Mouse (Mus musculus) WW6 (cell line): ENCODE measurements around the gene Mon1a.
A peak's percentile ranks its signal among the peaks of the same experiment; 100 is the strongest.

Source experiments
- DNase-seq: peaks from one replicate; pipeline ENCODE4 v3.0.0-alpha.2; 2013; ENCODE audit warnings: low read depth, low spot score

Gene Mon1a

DNA sequence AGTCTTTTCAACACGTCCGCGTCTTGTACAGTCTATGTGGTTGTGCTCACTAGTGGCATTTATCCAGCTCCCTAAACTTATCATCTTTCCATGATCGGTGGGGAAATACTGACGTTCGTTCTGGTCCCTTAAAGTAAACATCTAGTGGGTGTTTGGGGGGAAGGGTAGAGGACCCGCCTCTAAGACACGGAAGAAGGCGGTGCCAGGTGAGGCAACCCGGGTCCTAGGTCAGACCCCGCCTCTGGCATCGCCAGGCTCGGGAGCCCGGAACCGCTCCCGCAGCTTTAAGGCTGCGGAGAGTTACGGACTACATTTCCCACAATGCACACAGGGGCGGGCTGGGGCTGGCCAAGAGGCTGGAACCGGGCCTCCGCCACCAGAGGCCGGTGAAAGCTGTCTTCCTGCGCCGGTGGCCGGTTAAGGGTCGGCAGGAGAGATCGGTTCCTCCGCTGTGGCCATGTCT is at the start of gene Mon1a:
Mon1a (plus strand) TSS at position 348 of the 463 bp plus-strand sequence.
- DNase-seq, result no peak

DNA sequence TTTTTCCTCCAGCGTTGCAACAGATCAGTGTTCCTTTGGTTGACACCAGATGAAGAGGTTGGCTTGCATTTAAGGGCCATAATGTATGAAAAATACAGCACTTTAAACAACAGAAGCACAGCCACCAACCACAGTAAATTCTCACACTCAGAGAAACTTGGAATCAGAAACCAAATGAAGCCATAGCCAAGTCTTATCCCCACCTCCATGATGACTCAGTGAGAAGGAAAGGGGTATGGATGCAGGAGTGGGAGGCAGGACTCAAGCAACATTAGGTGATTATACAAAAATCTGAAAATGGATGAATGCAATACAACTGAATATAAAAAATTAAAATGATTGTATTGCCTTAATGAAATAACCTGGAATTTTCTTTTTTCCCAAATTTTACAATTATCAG is 49.1 kb upstream of the Mon1a start:
- no peak for DNase-seq

DNA sequence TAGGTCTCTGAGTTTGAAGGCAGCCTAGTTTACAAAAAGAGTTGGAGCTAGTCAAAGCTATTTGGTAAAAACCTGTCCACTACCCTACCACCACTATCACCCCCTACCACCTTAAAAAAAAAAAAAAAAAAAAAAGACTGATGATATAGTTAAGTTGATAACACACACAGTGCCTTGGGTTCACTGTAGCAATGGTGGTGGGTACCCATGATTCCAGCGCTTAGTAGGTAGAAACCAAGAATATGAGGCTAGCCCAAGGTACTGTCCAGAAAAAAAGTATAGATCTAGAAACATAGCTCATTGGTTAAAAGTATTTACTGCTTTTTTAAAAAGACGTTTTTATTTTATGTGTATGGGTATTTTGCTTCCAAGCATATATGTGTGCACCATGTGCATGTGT is 45.2 kb upstream of the Mon1a start:
- DNase-seq, result no peak

DNA sequence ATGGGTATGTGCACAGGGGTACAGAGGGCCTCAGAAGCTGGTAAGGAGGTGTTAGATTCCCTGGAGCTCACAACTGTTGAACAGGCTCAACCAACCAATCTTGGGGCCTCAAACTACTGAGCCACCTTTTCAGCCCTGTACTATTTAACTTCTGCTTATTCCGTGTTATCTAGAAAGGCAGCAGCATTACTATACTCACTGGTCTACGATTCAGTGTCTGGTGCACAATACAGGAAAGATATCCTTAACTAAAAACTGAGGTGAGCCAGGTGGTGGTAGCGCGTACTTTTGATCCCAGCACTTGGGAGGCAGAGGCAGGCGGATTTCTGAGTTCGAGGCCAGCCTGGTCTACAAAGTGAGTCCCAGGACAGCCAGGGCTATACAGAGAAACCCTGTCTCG is 39.0 kb upstream of the Mon1a start:
- DNase-seq, result no peak

DNA sequence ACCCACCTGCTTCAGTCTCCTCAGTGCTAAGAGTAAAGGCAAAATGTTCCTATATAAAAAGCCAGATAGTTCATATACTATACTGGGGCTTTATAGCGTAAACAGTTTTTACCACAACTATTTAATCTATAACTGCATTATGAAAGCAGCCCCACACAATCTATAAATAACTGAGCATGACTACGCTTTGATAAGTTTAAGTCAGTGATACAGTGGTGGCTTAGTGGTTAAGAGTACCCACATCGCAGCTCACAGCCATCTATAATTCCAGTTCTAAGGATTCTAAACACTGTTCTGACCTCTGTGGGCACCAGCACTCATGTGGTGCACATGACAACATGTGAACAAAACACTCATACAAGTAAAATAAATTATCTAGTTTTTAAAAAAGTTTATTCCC is 29.6 kb upstream of the Mon1a start:
- no peak for DNase-seq

DNA sequence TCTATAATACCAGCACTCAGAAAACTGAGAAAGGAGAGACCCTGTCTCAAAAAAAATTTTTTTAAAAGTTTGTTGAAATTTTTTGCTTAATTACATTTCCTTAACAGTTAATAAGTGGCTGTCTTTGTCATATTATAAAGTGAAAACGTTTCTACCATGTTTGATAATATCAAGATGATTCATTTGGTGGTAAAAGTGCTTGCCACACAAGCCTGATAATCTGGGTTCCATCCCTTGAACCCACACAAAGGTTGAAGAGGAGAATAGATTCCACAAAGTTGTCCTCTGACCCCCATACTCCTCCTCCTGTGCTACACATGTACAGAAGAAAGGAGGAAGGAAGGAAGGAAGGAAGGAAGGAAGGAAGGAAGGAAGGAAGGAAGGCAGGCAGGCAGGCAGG is 23.5 kb upstream of the Mon1a start:
- DNase-seq, result no peak

DNA sequence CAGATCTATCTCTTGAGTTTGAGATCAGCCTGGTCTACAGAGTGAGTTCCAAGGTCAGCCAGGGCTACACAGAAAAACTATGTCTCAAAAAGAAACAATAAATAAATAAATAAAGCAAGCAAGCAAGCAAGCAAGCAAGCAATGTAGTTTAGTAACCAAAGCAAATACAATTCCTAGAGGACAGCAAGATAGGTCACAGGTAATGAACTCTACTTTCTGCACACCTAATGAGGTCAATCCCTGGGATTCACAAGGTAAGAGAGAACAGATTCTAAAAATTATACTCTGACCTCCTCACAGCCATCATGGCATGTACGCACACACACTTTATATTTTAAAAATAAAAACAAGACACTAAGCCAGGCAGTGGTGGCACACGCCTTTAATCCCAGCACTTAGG is 21.9 kb upstream of the Mon1a start:
- no peak for DNase-seq

DNA sequence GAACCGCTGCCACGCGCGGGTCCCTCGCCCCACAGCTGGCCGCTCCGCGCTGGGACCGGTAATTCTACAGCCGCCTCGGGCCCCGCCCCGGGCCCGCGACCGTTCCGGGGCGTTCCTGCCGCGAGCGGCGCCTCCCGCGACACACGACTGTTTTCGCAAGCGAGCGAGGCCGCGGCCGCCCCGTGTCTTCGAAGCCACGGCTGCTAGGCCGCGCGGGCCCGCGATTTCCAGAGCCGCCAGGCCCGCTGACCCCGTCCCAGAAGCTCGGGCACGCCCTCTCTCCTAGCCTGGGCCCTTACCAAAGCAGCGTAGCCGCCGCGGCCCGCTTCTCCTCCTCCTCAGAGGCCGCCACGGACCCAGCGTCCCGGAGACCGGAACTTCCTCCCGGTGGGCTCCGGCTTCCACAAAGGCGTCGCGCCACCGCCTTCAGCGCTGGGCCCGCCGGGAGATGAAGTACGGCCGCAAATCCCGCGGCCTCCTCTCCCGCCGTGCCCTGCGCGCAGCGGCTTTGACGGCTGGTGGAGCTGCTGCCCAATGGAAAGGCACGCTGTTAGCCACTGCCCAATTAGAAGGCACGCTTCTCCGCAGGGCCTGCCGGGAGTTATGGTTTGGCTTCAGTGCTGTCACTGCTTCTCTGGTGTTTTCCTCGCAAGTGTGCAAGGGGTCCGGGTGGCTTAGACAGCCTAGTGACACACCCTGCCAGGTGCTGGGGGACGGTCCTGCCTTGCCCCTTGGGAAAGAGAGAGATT is 15.4 kb upstream of the Mon1a start:
- DNase-seq, result peak; percentile 73

DNA sequence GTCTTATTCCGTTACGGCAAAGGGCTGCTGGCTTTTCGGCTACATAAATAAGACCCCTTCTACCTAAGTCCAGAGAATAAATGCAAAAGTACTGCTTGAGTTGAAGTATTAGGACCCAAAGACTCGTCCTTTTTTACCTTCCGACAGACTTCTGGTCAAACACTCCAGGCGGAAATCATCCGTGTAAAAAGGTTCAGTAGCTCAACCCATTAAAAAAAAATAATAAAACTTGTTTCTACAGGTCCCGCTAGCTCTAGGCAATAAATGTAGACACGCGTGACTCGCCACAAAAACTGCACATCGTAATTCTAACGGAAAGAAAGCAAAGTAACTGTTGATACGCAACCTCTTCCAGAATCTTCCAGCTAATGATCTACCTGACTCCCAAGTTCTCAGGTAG is 14.8 kb upstream of the Mon1a start, which contains the start of gene Rbm6:
Rbm6 (minus strand) TSS at position 101 of the 400 bp plus-strand sequence.
- no peak for DNase-seq

DNA sequence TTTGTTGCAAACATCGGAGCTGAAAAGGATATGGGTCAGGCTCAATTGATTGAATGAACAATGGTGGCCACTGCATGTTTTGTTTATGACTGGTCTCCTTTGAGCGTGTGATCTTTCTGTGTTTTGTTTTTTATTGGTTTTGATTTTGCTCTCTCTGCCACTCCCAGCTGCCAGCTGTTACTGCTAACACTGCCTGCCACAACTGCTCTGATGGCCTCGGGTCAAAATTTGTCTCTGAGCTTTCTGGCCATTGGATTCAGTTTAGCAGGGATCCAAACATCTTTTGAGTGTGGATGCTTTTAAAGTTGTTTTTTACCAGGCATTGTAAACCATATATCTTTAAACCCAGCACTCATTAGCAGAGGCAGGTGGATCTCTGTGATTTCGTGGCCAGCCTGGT is 7.5 kb upstream of the Mon1a start:
- DNase-seq, result no peak

DNA sequence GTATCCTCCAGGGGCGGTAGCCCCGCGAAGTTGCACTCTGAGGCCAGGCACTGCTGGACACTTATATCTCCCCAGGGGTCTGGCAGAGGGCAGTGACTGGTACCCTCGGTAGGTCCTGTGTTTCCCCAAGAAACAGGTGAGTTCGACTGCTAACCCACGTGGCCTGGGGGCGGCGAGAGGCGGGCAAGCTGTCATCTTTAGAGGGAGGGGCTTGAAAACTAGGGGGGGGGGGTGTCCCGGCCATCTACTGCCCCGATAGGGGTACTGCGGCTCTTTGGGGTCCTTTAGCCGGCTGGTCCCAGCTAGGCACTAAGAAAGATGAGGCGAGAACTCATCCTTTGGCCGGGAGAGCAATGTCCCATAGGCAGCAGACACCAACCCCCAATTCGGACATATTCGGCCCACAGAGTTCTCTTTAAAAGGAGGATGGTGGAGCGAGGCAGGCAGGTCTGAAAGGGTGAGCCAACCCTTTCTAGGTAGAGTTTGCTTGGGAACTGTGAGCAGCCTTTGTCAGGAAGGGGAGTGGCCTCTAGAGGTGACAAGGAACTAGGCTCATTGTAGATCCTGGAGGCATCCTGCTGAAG is 408 bp downstream of the Mon1a start:
- no peak for DNase-seq

DNA sequence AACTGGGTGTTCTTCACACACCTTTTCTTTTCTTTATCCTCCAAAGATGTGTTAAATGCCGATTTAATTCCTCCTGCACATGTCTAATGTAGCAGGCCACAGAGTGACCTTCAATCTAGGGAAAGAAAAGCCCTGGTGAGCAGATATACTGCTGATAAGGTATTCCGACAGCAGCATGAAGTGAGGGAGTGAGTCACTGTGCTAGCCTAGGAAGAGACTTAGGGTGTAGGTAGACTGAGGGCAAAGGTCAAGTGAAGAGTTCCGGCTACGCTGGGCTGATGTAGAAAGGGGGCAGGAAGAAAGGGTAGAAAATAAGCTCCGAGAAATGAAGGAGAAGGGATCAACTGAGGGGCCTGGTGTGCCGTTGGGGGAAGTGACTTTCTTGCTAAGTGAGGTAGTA is 2.3 kb downstream of the Mon1a start:
- DNase-seq, result no peak

DNA sequence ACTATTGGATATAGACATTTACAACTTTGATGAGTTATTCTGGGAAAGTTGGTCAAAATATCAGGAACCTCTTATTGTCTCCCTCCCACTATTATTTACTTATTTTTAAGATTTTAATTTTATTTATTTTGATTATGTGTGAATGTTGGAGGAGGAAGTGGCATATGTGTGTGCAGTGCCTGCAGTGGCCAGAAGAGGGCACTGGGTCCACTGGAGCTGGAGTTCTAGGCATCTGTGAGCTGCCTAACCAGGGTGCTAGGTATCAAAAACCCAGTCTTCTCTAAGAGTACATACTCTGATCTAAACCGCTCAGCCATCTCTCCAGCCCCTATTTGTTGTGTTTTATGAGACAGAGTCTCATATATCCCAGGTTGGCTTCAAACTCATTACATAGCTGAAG is 3.1 kb downstream of the Mon1a start:
- no peak for DNase-seq

DNA sequence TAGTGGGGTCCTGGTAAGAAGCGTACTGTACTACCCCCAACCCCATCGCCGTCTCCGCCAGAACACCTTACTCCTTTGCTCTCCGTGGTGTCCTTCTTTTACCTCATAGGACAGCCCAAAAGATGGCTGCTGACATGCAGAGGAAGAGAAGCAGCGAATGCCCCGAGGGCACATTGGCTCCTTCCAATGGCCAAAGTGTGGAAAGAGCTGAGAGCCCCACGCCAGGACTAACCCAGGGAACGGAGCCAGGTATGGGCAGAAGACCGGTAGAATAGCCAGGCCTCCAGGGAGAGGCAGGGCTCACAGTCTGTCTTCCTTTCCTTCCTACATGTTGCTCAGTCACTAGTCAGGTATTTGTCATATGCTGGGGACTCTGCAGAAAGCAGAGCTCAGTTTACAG is 10.6 kb downstream of the Mon1a start:
- no peak for DNase-seq

DNA sequence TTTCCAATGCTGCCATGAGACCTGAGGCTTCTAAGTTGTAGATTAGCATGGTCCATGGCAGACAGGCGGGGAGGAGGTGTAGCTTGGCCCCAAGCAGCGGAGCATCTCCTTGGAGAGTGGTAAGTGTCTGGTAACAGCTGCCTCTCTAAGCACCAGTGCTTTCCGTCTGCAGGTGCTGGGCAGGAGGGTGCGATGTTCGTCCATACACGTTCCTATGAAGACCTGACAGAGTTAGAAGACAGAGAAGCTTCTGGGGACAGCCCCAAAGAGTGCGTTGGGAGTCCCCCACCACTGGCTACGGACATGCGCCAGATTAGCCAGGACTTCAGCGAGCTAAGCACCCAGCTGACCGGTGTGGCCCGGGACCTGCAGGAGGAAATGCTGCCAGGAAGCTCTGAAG is 11.9 kb downstream of the Mon1a start:
- DNase-seq, result no peak

DNA sequence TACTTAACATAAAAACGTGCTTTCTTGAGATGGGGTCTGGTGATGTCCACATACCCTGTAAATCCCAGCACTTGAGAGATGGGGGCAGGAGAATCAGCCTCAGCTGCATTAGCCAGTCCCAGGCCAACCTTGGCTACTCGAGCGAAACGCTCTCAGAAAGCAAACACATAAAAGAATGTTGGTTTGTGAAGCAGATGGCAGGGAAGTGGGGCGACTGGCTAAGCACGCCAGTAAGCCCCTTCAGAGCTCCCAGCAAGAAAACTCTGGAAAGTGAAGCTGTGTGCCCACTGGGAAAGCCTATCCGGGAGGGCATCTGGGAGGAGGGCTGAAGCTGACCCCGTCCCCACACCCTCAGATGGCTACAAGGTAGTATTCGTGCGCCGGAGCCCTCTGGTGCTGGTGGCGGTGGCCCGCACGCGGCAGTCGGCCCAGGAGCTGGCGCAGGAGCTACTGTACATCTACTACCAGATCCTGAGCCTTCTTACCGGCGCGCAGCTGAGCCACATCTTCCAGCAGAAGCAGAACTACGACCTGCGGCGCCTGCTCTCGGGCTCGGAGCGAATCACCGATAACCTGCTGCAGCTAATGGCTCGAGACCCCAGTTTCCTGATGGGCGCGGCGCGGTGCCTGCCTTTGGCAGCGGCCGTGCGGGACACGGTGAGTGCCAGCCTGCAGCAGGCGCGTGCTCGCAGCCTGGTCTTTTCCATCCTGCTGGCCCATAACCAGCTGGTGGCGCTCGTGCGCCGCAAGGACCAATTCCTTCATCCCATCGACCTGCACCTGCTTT is 13.1 kb downstream of the Mon1a start:
- DNase-seq, result peak; percentile 87

DNA sequence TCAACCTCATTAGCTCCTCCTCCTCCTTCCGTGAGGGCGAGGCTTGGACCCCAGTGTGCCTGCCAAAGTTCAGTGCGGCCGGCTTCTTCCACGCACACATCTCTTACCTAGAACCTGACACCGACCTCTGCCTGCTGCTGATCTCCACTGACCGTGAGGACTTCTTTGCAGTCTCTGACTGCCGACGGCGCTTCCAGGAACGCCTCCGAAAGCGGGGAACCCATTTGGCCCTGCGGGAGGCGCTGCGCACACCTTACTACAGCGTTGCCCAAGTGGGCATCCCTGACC is 13.6 kb downstream of the Mon1a start:
- no peak for DNase-seq

DNA sequence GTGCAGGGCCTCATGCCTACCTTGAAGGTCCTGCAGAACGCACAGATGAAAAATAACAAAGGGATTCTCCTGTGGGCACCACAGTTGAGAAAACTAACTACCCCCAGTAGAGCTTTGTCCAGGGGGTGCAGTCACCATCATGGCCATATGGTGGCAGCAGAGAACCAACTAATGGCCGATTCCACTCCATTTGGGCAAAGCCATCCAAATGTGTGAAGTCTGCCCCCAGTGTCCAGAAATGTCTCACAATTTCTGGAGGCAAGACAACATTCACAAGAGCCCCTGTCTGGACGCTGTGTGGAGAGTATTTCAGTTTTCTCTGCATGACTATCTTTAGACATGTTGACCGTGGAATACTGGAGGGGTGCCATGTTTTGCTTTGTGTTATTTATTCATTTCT is 16.8 kb downstream of the Mon1a start:
- DNase-seq, result peak; percentile 68

DNA sequence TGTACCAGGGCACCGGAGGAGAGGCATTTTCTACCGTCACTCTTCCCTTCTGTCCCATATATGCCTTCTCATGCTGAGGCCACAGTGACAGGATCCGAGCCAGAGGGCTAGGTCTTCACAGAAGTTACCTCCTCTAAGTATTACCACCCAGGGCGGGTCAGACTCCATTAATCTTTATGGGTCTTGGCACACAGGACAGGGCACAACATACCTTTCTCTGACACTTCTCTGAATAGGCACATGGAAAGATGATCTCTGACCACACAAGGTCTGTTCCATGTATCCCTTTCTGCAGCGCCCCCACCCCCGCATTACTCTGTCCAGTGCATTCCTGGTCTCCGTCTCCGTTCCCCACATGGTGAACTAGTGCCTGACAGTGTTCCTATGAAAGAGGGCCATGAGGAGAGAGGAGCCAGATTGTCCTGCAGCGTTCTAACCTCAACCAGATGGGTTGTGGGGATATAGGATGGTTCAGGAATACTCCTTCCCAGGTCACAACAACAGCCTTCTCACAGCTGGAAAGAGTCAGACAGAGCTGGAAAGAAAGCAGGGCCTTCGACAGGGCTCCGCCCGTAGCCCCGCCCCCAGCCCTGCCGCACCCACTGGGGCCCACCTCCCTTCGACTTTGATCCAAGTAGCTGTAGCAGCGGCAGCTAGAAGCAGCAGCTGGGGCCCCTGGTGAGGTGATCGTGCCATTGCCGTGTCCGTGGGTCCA is 18.5 kb downstream of the Mon1a start, which contains the start of gene Mst1r:
Mst1r (plus strand) TSS at position 622 of the 715 bp plus-strand sequence.
- DNase-seq, result no peak

DNA sequence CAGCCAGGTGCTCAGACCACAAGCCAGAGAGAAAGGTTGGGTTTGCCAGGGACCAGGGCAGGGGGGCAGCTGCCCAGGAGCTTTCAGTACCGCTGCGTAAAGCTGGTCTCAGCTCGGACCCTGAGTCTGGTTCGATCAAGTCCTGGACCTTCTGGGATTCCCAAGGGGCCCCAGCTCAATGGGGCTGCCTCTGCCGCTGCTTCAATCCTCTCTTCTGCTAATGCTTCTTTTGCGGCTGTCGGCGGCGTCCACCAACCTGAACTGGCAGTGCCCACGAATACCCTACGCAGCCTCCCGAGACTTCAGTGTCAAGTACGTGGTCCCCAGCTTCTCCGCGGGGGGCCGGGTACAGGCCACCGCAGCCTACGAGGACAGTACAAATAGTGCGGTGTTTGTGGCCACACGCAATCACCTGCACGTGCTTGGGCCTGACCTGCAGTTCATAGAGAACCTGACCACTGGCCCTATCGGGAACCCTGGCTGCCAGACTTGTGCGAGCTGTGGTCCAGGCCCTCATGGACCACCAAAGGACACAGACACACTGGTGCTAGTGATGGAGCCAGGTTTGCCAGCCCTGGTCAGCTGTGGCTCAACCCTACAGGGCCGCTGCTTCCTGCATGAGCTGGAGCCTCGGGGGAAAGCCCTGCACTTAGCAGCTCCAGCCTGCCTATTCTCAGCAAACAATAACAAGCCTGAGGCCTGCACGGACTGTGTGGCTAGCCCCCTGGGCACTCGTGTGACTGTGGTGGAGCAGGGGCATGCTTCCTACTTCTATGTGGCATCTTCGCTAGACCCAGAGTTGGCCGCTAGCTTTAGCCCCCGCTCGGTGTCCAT is 19.2 kb downstream of the Mon1a start:
- no peak for DNase-seq

DNA sequence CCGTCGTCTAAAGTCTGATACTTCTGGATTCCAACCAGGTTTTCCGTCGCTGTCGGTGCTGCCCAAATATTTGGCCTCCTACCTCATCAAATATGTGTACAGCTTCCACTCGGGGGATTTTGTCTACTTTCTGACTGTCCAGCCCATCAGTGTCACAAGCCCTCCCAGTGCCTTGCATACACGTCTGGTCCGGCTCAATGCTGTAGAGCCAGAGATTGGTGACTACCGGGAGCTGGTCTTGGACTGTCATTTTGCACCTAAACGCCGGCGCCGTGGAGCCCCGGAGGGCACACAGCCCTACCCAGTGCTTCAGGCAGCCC is 19.8 kb downstream of the Mon1a start:
- no peak for DNase-seq
